Mouse (Mus musculus) gastrocnemius, postnatal 25 days (tissue): ENCODE results near the gene Nxnl1. TPM values are rescaled to one million over a fixed set of nuclear protein-coding genes. Genes with fewer than 3 reads are reported as not detected.

ENCODE experiments used
- DNase-seq: peaks from one replicate; pipeline ENCODE4 v3.0.0; 2022
- total RNA-seq, 2 experiments: library from RNA; stranded (reverse); gene quantifications; 1 replicate in 1 of 2; 2 replicates in 1 of 2; pipeline ENCODE4 v1.2.3; 2021

The Nxnl1 gene
- total RNA-seq, 2 experiments from 2014 or later, result 0.24 TPM; not detected in 1

DNA sequence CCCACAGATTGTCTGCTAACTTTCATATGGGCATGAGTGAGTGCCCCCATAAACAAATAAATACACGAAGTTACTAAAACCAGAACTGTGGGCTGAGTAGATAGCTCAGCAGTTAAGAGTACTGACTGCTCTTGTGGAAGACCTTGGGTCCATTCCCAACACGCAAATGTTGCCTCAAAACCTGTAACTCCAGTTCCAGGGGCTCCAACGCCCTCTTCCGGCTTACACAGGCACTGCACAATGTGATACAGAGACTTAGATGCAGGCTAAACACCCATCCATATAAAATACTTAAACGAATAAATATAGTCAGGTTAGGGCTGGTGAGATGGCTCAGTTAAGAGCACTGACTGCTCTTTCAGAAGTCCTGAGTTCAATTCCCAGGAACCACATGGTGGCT, 51.4 kb downstream of the Nxnl1 start:
- no peak for DNase-seq

DNA sequence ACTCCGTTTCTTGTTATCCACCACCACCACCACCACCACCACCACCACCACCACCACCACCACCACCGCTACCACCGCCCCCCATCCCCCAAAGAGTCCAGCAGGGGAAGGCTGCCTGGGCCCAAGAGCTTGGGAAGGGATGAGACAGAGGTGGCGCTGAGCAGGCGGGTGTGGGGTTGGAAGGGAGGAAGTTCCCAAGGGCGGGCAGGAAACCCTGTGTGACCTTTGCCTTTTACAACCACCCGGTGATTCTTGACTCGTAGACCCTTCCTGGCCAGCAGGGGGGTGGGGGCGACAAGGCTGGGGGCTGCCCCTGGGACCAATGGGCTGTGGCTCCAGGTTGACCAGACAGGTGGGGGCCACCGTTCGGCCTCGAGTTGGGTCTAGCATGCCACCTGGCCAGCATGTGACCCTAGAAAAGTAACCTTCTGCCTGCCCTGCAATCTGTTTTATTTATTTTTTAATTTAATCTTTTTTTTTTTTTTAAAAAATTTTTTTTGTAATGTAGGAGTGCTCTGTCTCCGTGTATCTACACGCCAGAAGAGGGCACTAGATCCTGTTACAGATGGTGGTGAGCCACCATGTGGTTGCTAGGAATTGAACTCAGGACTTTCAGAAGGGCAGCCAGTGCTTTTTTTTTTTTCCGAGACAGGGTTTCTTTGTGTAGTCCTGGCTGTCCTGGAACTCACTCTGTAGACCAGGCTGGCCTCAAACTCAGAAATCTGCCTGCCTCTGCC, 53.2 kb downstream of the Nxnl1 start:
- no peak for DNase-seq

DNA sequence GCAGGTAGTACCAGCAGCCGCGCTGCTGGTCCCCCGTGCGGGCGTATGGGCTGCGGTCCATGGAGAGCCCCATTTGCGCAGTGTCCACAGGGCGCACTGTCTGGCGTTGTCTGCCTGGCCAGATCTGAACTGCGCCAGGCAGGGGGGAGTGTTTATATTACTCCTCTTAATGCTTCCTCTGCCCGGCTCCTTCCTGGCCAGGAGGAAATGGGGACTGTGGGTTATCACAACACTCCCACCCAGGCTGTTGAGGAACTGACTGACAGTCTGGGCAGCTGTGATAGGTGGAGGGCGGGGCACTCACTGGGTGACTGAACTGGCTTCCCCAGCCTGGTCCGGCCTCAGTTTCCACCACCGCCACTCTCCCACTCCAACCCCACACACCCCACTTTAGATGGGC, 54.8 kb downstream of the Nxnl1 start, which contains the start of gene Plvap:
Gene Plvap (minus strand): TSS at position 109 of the 400 bp plus-strand sequence.
- DNase-seq, result no peak

Other genes with a start within 250 kb of the Nxnl1 start
- 10 to 100 TPM; 84.5 to 94.4 TPM for gene Use1, start 199.8 kb downstream of the Nxnl1 start, total RNA-seq
- 1 to 10 TPM; 6.9 to 8.0 TPM for gene Ocel1, start 195.3 kb downstream of the Nxnl1 start, total RNA-seq
- 10 to 100 TPM; 21.6 to 21.7 TPM for gene Nr2f6, start 184.6 kb downstream of the Nxnl1 start, total RNA-seq
- 1 to 10 TPM; 5.5 to 9.9 TPM for gene Ushbp1, start 170.8 kb downstream of the Nxnl1 start, total RNA-seq
- gene Babam1, start 169.7 kb downstream of the Nxnl1 start, total RNA-seq, result 10 to 100 TPM; 59.2 to 71.2 TPM
- under 1 TPM; 0.20 to 0.29 TPM for gene Ankle1, start 160.6 kb downstream of the Nxnl1 start, total RNA-seq
- gene Abhd8, start 102.9 kb downstream of the Nxnl1 start, total RNA-seq, result 10 to 100 TPM; 27.6 to 28.9 TPM
- 10 to 100 TPM; 62.6 to 75.2 TPM for gene Mrpl34, start 101.6 kb downstream of the Nxnl1 start, total RNA-seq
- 10 to 100 TPM; 23.9 to 24.9 TPM for gene Dda1, start 97.4 kb downstream of the Nxnl1 start, total RNA-seq
- 10 to 100 TPM; 17.1 to 18.4 TPM for gene Ano8, start 80.6 kb downstream of the Nxnl1 start, total RNA-seq
- gene Gtpbp3, start 78.5 kb downstream of the Nxnl1 start, total RNA-seq, result 10 to 100 TPM in 1 of 2 experiments, 1 to 10 TPM in 1; 9.6 to 11.5 TPM
- gene Plvap, start 54.8 kb downstream of the Nxnl1 start, total RNA-seq, result 10 to 100 TPM in 1 of 2 experiments, 1 to 10 TPM in 1; 8.4 to 22.5 TPM
- not detected for gene Ccdc194, start 40.9 kb downstream of the Nxnl1 start, total RNA-seq
- 1 to 10 TPM; 7.6 to 8.9 TPM for gene Bst2, start 29.1 kb downstream of the Nxnl1 start, total RNA-seq
- gene Mvb12a, start 23.7 kb downstream of the Nxnl1 start, total RNA-seq, result 10 to 100 TPM; 23.0 to 23.6 TPM
- not detected for gene Tmem221, start 7.7 kb downstream of the Nxnl1 start, total RNA-seq
- 10 to 100 TPM; 62.6 to 62.9 TPM for gene Slc27a1, start 2.3 kb upstream of the Nxnl1 start, total RNA-seq
- 10 to 100 TPM; 26.3 to 26.9 TPM for gene Pgls, start 25.6 kb upstream of the Nxnl1 start, total RNA-seq
- gene Fam129c, start 31.0 kb upstream of the Nxnl1 start, total RNA-seq, result under 1 TPM; 0.29 to 0.38 TPM
- gene Colgalt1, start 44.4 kb upstream of the Nxnl1 start, total RNA-seq, result 10 to 100 TPM; 35.3 to 36.0 TPM
- under 1 TPM in 1 of 2 experiments, not detected in 1; 0.29 TPM for gene Unc13a, start 105.2 kb upstream of the Nxnl1 start, total RNA-seq
- gene Jak3, start 109.7 kb upstream of the Nxnl1 start, total RNA-seq, result 1 to 10 TPM; 1.9 to 3.0 TPM
- gene Insl3, start 122.6 kb upstream of the Nxnl1 start, total RNA-seq, result 1 to 10 TPM in 1 of 2 experiments, under 1 TPM in 1; 0.49 to 2.7 TPM
- gene B3gnt3, start 135.2 kb upstream of the Nxnl1 start, total RNA-seq, result 1 to 10 TPM; 1.5 to 3.8 TPM
- gene Fcho1, start 159.1 kb upstream of the Nxnl1 start, total RNA-seq, result not detected